Mouse (Mus musculus): ENCODE measurements around the gene Cand2. TPM values are rescaled to one million over a fixed set of nuclear protein-coding genes. Genes with fewer than 3 reads are reported as not detected.

Cand2 gene
- polyA plus RNA-seq, 1 experiment from 2014 or later = 10.4 TPM

DNA sequence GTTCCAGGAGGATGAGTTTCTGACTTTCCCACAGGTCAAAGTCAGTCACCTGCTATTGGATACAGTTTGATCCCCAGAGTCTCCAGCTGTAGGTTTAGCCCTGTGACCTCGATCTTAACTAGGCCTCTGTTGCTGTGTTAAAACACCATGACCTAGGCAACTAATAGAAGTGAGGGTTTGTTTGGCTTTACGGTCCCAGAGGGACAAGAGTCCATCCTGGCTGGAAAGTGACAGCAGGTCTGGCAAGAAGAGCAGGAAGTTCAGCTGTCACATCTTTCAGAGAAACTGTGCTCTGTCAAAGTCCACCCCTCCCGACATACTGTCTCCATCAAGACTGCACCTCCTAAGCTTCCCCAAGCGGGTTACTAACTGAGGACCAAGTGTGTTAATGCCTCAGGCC lies 3.5 kb upstream of the Cand2 start:
- ATAC-seq (replicated peaks; ENCODE audit: low FRiP score, low read depth) (no peak), DNase-seq (ENCODE audit: low spot score) (no peak)
- H3K9me3 ChIP-seq (replicated peaks; ENCODE audit: low read length) = no peaks in the 10 kb centered on the region
- no peak overlapping the region for H3K4me3 ChIP-seq (replicated peaks; ENCODE audit: low read depth, low read length)
- H3K4me2 ChIP-seq (ENCODE audit: low read length) = no peak overlapping the region
- no peaks in the 10 kb centered on the region for H3K27me3 ChIP-seq (ENCODE audit: insufficient read depth, low read length)
- TF ChIP-seq CTCF (IDR thresholded peaks at IDR 0.05; ENCODE audit: low read depth) = no peak
- peaks cover 11% of the 10 kb centered on the region; the same call in 1 of the 2 replicates for H3K4me1 ChIP-seq (replicated peaks; ENCODE audit: insufficient read depth, low read length)
- no peaks in the 10 kb centered on the region for H3K36me3 ChIP-seq (ENCODE audit: insufficient read depth, low read length)
- no peak overlapping the region for H3K27ac ChIP-seq
- 48% methylated on average over 4 of the region's 4 CpGs for WGBS
- no peak overlapping the region for H3K9ac ChIP-seq (ENCODE audit: low read depth, low read length)

GRCm38 (mm10) chr6:115772201-115772600 lies 2.1 kb upstream of the Cand2 start:
- Histone ChIP-seq H3K4me1 (replicated peaks; ENCODE audit: insufficient read depth, low read length) (peaks cover 18% of the 10 kb centered on the region; the same call in 1 of the 2 replicates), H3K4me2 (ENCODE audit: low read length) (no peak overlapping the region), H3K9me3 (replicated peaks; ENCODE audit: low read length) (no peaks in the 10 kb centered on the region), H3K4me3 (replicated peaks; ENCODE audit: low read depth, low read length) (no peak overlapping the region), H3K9ac (ENCODE audit: low read depth, low read length) (no peak overlapping the region), H3K27me3 (ENCODE audit: insufficient read depth, low read length) (no peaks in the 10 kb centered on the region), H3K27ac (no peak overlapping the region), H3K36me3 (ENCODE audit: insufficient read depth, low read length) (no peaks in the 10 kb centered on the region)
- WGBS = 78% methylated on average over 6 of the region's 6 CpGs
- DNase-seq (ENCODE audit: low spot score) (no peak), ATAC-seq (replicated peaks; ENCODE audit: low FRiP score, low read depth) (no peak)
- TF ChIP-seq CTCF (IDR thresholded peaks at IDR 0.05; ENCODE audit: low read depth) = peak; percentile 7; the same call in 1 of the 2 replicates

DNA sequence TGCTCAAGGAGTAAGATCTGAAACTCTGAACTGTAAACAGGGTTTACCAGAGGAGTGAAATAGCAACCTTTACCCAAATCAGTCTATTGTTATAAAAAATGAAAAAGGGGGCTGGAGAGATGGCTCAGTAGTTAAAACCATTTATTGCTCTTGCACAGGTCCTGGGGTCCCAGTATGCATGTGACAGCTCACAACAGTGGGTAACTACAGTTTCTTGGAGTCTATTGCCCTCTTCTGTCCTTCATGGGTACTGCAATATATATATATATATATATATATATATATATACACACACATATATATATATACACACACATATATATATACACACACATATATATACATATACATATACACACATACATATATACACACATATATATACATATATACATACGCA lies 1.7 kb upstream of the Cand2 start:
- ATAC-seq (replicated peaks; ENCODE audit: low FRiP score, low read depth) (no peak), DNase-seq (ENCODE audit: low spot score) (peak; percentile 41)
- Histone ChIP-seq H3K9ac (ENCODE audit: low read depth, low read length) (no peak overlapping the region), H3K36me3 (ENCODE audit: insufficient read depth, low read length) (no peaks in the 10 kb centered on the region), H3K4me2 (ENCODE audit: low read length) (no peak overlapping the region), H3K27ac (no peak overlapping the region), H3K4me1 (replicated peaks; ENCODE audit: insufficient read depth, low read length) (peaks cover 18% of the 10 kb centered on the region; the same call in 1 of the 2 replicates), H3K4me3 (replicated peaks; ENCODE audit: low read depth, low read length) (no peak overlapping the region), H3K9me3 (replicated peaks; ENCODE audit: low read length) (no peaks in the 10 kb centered on the region), H3K27me3 (ENCODE audit: insufficient read depth, low read length) (no peaks in the 10 kb centered on the region)
- 100% methylated on average over 1 of the region's 1 CpGs for WGBS
- TF ChIP-seq CTCF (IDR thresholded peaks at IDR 0.05; ENCODE audit: low read depth) = peak; percentile 54

- Histone ChIP-seq H3K9me3 (replicated peaks; ENCODE audit: low read length) (no peaks in the 10 kb centered on the region), H3K9ac (ENCODE audit: low read depth, low read length) (0 out of 2 replicates have a peak overlapping the region, but pooled peaks have one; percentile 35), H3K4me3 (replicated peaks; ENCODE audit: low read depth, low read length) (peak overlapping the region; percentile 62), H3K36me3 (ENCODE audit: insufficient read depth, low read length) (no peaks in the 10 kb centered on the region), H3K27ac (no peak overlapping the region), H3K4me2 (ENCODE audit: low read length) (peak overlapping the region; percentile 63), H3K4me1 (replicated peaks; ENCODE audit: insufficient read depth, low read length) (peaks cover 18% of the 10 kb centered on the region; the same call in 1 of the 2 replicates), H3K27me3 (ENCODE audit: insufficient read depth, low read length) (no peaks in the 10 kb centered on the region)
- ATAC-seq (replicated peaks; ENCODE audit: low FRiP score, low read depth) (peak; percentile 71), DNase-seq (ENCODE audit: low spot score) (peak; percentile 81)
- WGBS = under 1% methylated on average over 14 of the region's 14 CpGs
- TF ChIP-seq CTCF (IDR thresholded peaks at IDR 0.05; ENCODE audit: low read depth) = no peak
Observed at GRCm38 (mm10) chr6:115773966-115774413, 348 bp upstream of the Cand2 start.

DNA sequence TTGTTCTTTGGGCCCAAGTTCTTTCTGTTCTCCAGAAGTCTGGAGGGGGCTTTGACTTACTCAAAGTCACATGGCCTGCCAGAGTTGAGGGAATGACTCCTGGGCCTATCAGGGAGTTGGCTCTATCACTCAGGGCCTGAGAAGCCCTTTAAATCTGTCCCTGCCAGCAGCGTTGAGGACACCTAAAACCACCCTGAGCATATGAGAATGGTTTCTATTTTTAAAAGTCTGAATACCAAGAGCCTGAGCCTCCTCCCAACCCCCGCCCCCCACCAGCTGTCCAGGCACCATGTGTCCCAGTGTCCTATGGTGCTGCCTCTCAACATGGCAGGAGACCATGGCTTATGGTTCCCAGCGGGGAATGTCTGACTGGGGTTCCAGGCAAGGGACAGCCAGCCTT lies 1.5 kb downstream of the Cand2 start:
- Histone ChIP-seq H3K4me3 (replicated peaks; ENCODE audit: low read depth, low read length) (peak overlapping the region; percentile 62; the same call in 1 of the 2 replicates), H3K27me3 (ENCODE audit: insufficient read depth, low read length) (no peaks in the 10 kb centered on the region), H3K4me2 (ENCODE audit: low read length) (peak overlapping the region; percentile 63), H3K9me3 (replicated peaks; ENCODE audit: low read length) (no peaks in the 10 kb centered on the region), H3K4me1 (replicated peaks; ENCODE audit: insufficient read depth, low read length) (peaks cover 18% of the 10 kb centered on the region; the same call in 1 of the 2 replicates), H3K36me3 (ENCODE audit: insufficient read depth, low read length) (0 out of 2 replicates have a peak, but pooled peaks cover 3% of the 10 kb centered on the region), H3K9ac (ENCODE audit: low read depth, low read length) (peak overlapping the region; percentile 54; the same call in 1 of the 2 replicates), H3K27ac (no peak overlapping the region; the same call in 1 of the 2 replicates)
- TF ChIP-seq CTCF (IDR thresholded peaks at IDR 0.05; ENCODE audit: low read depth) = no peak
- ATAC-seq (replicated peaks; ENCODE audit: low FRiP score, low read depth) (no peak), DNase-seq (ENCODE audit: low spot score) (no peak)
- WGBS = 37% methylated on average over 3 of the region's 3 CpGs

DNA sequence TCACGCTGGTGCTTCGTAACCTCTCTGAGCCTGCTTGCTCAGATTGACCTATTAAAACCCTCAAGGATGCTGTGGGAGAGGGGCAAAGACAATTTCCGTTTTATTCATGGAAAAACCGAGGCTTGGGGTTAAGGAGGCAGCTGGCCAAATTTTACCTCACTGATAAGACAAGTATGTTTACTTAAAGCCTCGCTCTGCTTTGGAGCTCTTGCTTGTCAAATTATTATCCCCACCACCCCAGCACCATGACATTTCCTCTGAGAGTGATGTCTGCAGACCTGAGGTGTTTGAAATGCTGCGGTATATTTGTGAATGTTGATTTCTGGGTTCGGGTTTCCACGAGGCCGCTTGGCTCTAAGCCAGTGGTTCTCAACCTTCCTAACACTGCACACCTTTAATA lies 2.0 kb downstream of the Cand2 start:
- Histone ChIP-seq H3K27ac (no peak overlapping the region), H3K27me3 (ENCODE audit: insufficient read depth, low read length) (no peaks in the 10 kb centered on the region), H3K9me3 (replicated peaks; ENCODE audit: low read length) (no peaks in the 10 kb centered on the region), H3K4me1 (replicated peaks; ENCODE audit: insufficient read depth, low read length) (peaks cover 18% of the 10 kb centered on the region; the same call in 1 of the 2 replicates), H3K4me2 (ENCODE audit: low read length) (peak overlapping the region; percentile 63; the same call in 1 of the 2 replicates), H3K4me3 (replicated peaks; ENCODE audit: low read depth, low read length) (no peak overlapping the region), H3K9ac (ENCODE audit: low read depth, low read length) (0 out of 2 replicates have a peak overlapping the region, but pooled peaks have one; percentile 29), H3K36me3 (ENCODE audit: insufficient read depth, low read length) (peaks cover 8% of the 10 kb centered on the region; the same call in 1 of the 2 replicates)
- ATAC-seq (replicated peaks; ENCODE audit: low FRiP score, low read depth) = no peak
- TF ChIP-seq CTCF (IDR thresholded peaks at IDR 0.05; ENCODE audit: low read depth) = no peak
- 39% methylated on average over 9 of the region's 9 CpGs for WGBS
- DNase-seq (ENCODE audit: low spot score) = no peak

Data from kidney, postnatal 0 days (tissue).